Mouse (Mus musculus): ENCODE data around the gene Dnah17. TPM values are rescaled to one million over a fixed set of nuclear protein-coding genes. Genes with fewer than 3 reads are reported as not detected.

Dnah17 gene
- polyA plus RNA-seq, 1 experiment from 2014 or later = 0.09 TPM

DNA sequence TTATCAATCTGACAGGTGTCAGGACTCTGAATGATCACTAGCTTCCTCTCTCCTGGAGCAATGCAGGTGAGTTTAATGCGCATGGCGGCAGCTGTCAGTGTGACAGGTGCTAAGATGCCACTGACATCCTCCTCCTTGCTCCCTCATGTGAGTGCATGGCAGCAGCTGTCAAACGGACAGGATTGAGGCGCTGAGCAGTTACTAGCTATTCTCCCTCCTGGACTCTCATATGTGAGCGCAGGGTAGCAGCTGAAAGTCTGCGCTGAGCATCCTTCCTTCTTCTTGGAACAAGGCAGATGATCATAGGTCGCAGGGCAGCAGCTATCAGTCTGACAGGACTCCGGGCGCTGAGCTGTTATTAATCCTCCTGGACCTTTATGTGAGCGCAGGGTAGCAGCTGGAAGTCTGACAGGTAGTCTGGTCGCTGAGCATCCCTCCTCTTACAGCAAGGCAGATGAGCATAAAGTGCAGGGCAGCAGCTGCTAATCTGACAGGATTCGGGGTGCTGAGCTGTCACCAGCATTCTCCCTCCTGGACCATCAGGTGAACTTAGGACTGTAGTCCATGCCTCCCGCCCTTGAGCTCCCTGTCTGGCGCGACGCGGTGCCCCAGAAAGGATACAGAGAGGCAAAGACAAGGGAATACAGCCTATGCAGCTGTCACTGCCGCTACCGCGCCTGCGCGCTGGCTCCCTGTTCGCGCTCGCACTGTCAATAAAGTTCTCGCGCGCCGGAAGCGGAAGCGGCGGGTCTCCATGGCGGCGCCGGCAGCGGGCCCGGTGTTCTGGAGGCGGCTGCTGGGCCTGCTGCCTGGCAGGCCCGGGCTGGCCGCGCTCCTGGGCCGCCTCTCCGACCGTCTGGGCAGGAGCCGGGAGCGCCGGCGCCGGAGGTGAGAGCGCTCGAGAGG, 144.1 kb downstream of the Dnah17 start, which contains the start of gene Pgs1:
TSS of gene Pgs1 (plus strand) at position 167 of the 906 bp plus-strand sequence.
- Histone ChIP-seq H3K27me3 (ENCODE audit: control insufficient read depth, insufficient read depth, low read length) (no peaks in the 10 kb centered on the region; the same call in 1 of the 2 replicates), H3K4me2 (ENCODE audit: low read depth, low read length) (peak within 1 kb of the TSS; percentile 74), H3K4me1 (ENCODE audit: control insufficient read depth, insufficient read depth, low read length) (peaks cover 28% of the 10 kb centered on the region), H3K9ac (ENCODE audit: low read length) (peak within 1 kb of the TSS; percentile 88), H3K27ac (ENCODE audit: low read length) (peak within 1 kb of the TSS; percentile 52), H3K36me3 (ENCODE audit: control insufficient read depth, insufficient read depth) (no peaks in the 10 kb centered on the region), H3K9me3 (replicated peaks; ENCODE audit: control insufficient read depth, low read length) (no peaks in the 10 kb centered on the region), H3K4me3 (ENCODE audit: low read length) (peak within 1 kb of the TSS; percentile 87)
- WGBS = 7% methylated on average over 48 of the region's 51 CpGs
- ATAC-seq (replicated peaks; ENCODE audit: extremely low read depth, insufficient read depth, low FRiP score) = peak; percentile 90

DNA sequence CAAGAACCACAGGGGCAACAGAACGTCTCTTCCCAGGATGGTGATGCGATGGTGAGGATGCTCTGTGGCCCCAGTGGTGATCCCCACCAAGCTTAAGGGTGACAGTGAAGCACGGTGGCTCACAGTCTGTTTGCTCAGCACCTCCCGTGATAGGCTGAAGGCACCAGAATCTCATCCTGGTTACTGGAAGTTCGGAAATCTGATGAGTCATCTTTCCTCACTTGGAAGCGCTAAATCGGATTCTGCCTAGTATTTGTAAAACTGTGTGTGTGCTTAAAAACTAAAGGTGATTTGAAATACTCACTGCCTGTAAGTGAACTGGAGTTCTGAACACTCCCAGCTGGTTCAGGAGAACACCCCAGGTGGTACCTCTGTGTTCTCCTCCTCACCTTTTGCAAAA, 146.7 kb downstream of the Dnah17 start:
- 54% methylated on average over 7 of the region's 7 CpGs for WGBS
- ATAC-seq (replicated peaks; ENCODE audit: extremely low read depth, insufficient read depth, low FRiP score) = no peak

DNA sequence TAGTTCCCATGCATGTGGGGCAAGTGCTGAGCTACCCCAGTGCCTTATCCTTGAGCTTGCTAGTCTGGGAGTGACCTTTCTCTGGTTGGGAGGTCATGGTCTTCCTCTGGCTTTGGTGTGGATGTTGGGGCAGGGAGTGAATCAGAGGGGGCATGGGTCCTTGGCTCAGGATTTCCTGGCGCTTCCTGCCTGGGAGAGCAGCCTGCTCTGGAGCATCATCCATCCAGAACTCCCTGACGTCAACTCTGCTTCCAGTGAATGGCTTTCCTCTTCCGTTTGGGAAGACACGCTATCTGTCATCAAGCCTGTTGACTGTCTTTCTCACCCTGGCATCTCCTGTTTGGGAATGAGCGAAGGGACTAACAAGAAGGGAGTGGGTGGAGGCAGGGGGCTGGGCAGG, 148.0 kb downstream of the Dnah17 start:
- H3K4me2 ChIP-seq (ENCODE audit: low read depth, low read length) = no peak overlapping the region
- no peak overlapping the region for H3K27ac ChIP-seq (ENCODE audit: low read length)
- H3K27me3 ChIP-seq (ENCODE audit: control insufficient read depth, insufficient read depth, low read length) = no peaks in the 10 kb centered on the region; the same call in 1 of the 2 replicates
- no peaks in the 10 kb centered on the region for H3K9me3 ChIP-seq (replicated peaks; ENCODE audit: control insufficient read depth, low read length)
- ATAC-seq (replicated peaks; ENCODE audit: extremely low read depth, insufficient read depth, low FRiP score) = no peak
- peaks cover 6% of the 10 kb centered on the region for H3K4me1 ChIP-seq (ENCODE audit: control insufficient read depth, insufficient read depth, low read length)
- H3K36me3 ChIP-seq (ENCODE audit: control insufficient read depth, insufficient read depth) = no peaks in the 10 kb centered on the region
- WGBS = 42% methylated on average over 5 of the region's 5 CpGs
- no peak overlapping the region for H3K4me3 ChIP-seq (ENCODE audit: low read length)
- H3K9ac ChIP-seq (ENCODE audit: low read length) = no peak overlapping the region

More for the DNA sequence above, 146.7 kb downstream of the Dnah17 start:
- no peaks in the 10 kb centered on the region for H3K9me3 ChIP-seq (replicated peaks; ENCODE audit: control insufficient read depth, low read length)
- peaks cover 13% of the 10 kb centered on the region for H3K4me1 ChIP-seq (ENCODE audit: control insufficient read depth, insufficient read depth, low read length)
- no peak overlapping the region for H3K9ac ChIP-seq (ENCODE audit: low read length)
- no peak overlapping the region for H3K4me3 ChIP-seq (ENCODE audit: low read length)
- H3K27me3 ChIP-seq (ENCODE audit: control insufficient read depth, insufficient read depth, low read length) = no peaks in the 10 kb centered on the region; the same call in 1 of the 2 replicates
- no peaks in the 10 kb centered on the region for H3K36me3 ChIP-seq (ENCODE audit: control insufficient read depth, insufficient read depth)
- H3K4me2 ChIP-seq (ENCODE audit: low read depth, low read length) = no peak overlapping the region
- no peak overlapping the region for H3K27ac ChIP-seq (ENCODE audit: low read length)

DNA sequence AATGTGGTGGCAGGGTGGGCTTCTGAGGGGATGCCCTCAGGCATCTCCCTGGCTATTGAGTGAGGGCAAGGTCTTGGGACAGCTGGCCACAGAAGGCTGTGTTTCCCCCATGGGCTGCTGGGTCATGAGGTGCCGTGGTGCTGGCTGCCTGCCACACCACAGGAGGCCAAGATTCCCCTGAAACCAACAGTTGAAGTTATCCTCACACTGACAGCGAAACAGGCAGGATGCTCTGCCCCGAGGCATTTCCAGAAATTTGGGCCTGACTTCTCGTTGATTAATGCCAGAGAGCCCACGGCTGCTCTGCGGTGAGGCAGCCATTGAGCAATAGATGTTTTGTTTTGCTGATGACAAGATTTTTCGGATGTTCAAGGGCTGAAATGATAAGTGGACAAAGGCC, 151.0 kb downstream of the Dnah17 start:
- WGBS = 56% methylated on average over 7 of the region's 7 CpGs
- Histone ChIP-seq H3K4me2 (ENCODE audit: low read depth, low read length) (no peak overlapping the region), H3K9me3 (replicated peaks; ENCODE audit: control insufficient read depth, low read length) (no peaks in the 10 kb centered on the region), H3K4me3 (ENCODE audit: low read length) (no peak overlapping the region), H3K36me3 (ENCODE audit: control insufficient read depth, insufficient read depth) (no peaks in the 10 kb centered on the region), H3K4me1 (ENCODE audit: control insufficient read depth, insufficient read depth, low read length) (peaks cover 22% of the 10 kb centered on the region), H3K27ac (ENCODE audit: low read length) (no peak overlapping the region), H3K9ac (ENCODE audit: low read length) (no peak overlapping the region), H3K27me3 (ENCODE audit: control insufficient read depth, insufficient read depth, low read length) (no peaks in the 10 kb centered on the region)
- no peak for ATAC-seq (replicated peaks; ENCODE audit: extremely low read depth, insufficient read depth, low FRiP score)

DNA sequence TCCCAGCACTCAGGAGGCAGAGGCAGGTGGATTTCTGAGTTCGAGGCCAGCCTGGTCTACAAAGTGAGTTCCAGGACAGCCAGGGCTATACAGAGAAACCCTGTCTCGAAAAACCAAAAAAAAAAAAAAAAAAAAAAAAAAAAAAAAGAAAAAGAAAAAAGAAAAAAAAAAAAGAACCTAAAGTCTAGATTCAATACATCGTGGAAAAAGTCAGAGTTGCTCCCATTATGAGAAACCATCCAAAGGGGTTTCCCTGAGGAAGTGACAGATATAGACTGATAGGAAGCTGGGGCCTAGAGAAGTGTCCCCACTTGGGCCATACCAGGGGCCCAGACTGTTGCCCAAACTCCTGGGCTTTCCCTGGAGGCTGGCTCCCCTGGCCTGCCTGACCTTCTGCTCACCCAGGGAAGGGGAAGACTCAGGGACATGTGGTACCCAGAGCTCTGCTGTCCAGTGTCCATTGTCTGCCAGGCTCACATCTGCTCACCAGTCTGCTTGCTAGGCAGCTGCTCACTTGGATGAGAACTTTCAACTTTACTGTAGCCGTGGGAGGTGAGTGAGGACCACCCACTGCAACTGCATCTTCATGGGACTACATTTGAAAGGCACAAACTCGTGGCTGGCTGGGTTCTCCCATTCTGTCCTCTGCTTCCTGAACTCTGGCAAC, 152.6 kb downstream of the Dnah17 start:
- no peaks in the 10 kb centered on the region for H3K27me3 ChIP-seq (ENCODE audit: control insufficient read depth, insufficient read depth, low read length)
- no peak overlapping the region for H3K9ac ChIP-seq (ENCODE audit: low read length)
- H3K4me2 ChIP-seq (ENCODE audit: low read depth, low read length) = no peak overlapping the region
- WGBS = 65% methylated on average over 4 of the region's 5 CpGs
- H3K4me1 ChIP-seq (ENCODE audit: control insufficient read depth, insufficient read depth, low read length) = peaks cover 26% of the 10 kb centered on the region
- H3K36me3 ChIP-seq (ENCODE audit: control insufficient read depth, insufficient read depth) = no peaks in the 10 kb centered on the region
- H3K27ac ChIP-seq (ENCODE audit: low read length) = no peak overlapping the region
- no peaks in the 10 kb centered on the region for H3K9me3 ChIP-seq (replicated peaks; ENCODE audit: control insufficient read depth, low read length)
- no peak overlapping the region for H3K4me3 ChIP-seq (ENCODE audit: low read length)
- ATAC-seq (replicated peaks; ENCODE audit: extremely low read depth, insufficient read depth, low FRiP score) = no peak

DNA sequence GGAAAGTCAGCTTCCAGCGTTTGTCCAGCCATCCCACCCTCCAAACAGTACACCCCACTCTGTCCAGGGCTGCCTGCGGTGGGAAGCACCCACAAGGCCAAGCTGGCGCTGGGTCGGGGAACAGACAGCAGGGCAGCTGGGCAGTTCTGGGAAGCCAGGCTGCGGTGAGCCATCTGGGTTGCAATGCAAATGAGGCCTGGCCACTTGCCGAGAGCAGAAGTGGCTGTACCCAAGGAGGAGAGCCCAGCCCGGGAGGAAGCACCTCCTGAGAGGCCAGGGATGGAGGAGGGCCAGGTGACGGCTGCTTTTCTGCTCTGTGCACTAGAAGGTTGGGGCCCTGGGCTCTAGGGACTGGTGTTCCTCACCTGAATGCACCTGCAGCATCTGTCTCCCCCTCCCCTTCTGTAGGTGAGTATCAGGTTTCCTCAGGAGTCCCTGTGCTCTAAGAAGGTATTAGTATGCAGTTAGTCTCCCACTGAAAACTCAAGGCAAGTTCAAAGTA, 154.3 kb downstream of the Dnah17 start:
- no peak overlapping the region for H3K4me3 ChIP-seq (ENCODE audit: low read length)
- 25% methylated on average over 8 of the region's 8 CpGs for WGBS
- H3K27ac ChIP-seq (ENCODE audit: low read length) = no peak overlapping the region
- no peaks in the 10 kb centered on the region for H3K9me3 ChIP-seq (replicated peaks; ENCODE audit: control insufficient read depth, low read length)
- ATAC-seq (replicated peaks; ENCODE audit: extremely low read depth, insufficient read depth, low FRiP score) = 0 out of 2 replicates have a peak, but pooled peaks have one; percentile 14
- H3K9ac ChIP-seq (ENCODE audit: low read length) = no peak overlapping the region
- H3K4me1 ChIP-seq (ENCODE audit: control insufficient read depth, insufficient read depth, low read length) = peaks cover 26% of the 10 kb centered on the region
- H3K27me3 ChIP-seq (ENCODE audit: control insufficient read depth, insufficient read depth, low read length) = no peaks in the 10 kb centered on the region
- no peaks in the 10 kb centered on the region for H3K36me3 ChIP-seq (ENCODE audit: control insufficient read depth, insufficient read depth)
- H3K4me2 ChIP-seq (ENCODE audit: low read depth, low read length) = no peak overlapping the region

DNA sequence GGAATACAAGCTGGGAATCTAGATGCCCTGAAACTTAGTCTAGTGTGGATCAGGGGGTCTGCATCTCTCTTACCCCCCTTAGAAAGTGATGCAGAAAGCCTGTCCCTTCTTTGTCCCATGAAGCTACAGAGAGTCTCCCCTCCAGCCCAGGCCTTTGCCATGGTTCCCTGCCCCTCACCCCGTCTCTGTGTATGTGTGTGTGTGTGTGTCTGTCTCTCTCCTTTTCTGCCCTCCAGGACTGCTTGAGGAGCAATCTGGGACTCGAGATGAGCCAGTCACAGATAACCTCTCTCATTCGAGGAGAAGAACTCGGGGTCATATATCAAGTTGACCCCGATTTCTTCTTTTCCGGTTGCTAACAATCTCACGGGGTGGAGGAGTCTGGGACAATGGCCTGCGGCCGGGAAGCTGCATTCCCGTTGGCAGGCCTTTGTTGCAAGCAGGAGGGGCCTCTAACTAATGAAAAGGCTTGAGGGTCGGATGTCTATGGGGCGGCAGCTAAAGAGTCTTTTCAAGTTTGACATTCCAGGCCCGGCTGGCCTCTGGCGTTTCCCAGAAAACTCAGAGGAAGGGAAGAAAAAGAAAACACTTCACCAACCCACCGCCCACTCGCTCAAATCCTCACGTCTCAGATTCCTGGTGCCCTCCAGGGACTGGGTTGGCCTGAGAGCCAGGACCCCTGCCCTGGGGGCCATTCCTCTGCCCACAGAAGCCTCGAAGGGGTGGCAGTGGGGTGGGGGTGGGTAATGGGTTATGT, 155.0 kb downstream of the Dnah17 start:
- WGBS = 27% methylated on average over 18 of the region's 18 CpGs
- H3K4me1 ChIP-seq (ENCODE audit: control insufficient read depth, insufficient read depth, low read length) = peaks cover 26% of the 10 kb centered on the region
- no peaks in the 10 kb centered on the region for H3K27me3 ChIP-seq (ENCODE audit: control insufficient read depth, insufficient read depth, low read length)
- H3K9me3 ChIP-seq (replicated peaks; ENCODE audit: control insufficient read depth, low read length) = no peaks in the 10 kb centered on the region
- H3K27ac ChIP-seq (ENCODE audit: low read length) = no peak overlapping the region; the same call in 1 of the 2 replicates
- no peak overlapping the region for H3K4me3 ChIP-seq (ENCODE audit: low read length)
- H3K9ac ChIP-seq (ENCODE audit: low read length) = peak overlapping the region; percentile 15; the same call in 1 of the 2 replicates
- no peaks in the 10 kb centered on the region for H3K36me3 ChIP-seq (ENCODE audit: control insufficient read depth, insufficient read depth)
- H3K4me2 ChIP-seq (ENCODE audit: low read depth, low read length) = no peak overlapping the region
- no peak; the same call in 1 of the 2 replicates for ATAC-seq (replicated peaks; ENCODE audit: extremely low read depth, insufficient read depth, low FRiP score)

DNA sequence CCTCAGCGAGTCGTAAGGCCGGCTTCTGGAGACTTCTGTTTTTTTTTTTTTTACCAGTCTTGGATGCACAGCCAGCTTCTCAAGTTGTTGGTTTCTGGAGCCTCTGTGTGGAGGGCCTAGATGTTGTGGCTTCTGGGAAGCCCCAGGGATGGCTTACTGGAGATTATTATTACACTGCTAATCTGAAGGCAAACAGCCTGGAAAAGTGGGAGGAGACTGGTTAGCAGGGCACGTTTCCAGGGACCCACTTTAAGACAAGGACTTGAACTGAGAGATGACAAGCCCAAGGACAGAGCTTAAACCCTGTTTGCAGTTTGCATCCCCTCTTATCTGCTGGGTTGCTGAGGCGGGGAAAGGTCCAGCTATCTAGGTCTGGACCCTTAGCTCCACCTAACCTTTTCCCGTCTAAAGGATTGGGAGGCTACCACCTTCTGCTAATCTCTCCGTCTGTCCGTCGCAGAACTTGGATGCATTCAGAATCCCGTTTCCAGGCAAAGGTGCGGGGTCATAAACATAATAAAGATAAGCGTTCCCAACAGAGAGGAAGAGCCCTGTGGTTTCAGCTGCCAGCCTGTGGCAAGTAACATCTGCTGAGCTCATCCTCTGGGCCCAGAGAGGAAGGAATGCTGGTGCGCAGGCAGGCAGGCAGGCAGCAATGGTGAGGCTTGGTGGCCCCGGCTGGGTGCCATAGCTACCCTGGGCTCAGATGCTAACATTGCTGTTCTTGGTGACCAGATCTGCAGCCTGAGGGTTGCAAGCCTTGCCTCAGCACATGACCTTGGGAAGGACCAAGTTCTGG, 155.9 kb downstream of the Dnah17 start:
- Histone ChIP-seq H3K4me2 (ENCODE audit: low read depth, low read length) (no peak overlapping the region), H3K27me3 (ENCODE audit: control insufficient read depth, insufficient read depth, low read length) (no peaks in the 10 kb centered on the region), H3K4me3 (ENCODE audit: low read length) (no peak overlapping the region), H3K4me1 (ENCODE audit: control insufficient read depth, insufficient read depth, low read length) (peaks cover 31% of the 10 kb centered on the region), H3K9me3 (replicated peaks; ENCODE audit: control insufficient read depth, low read length) (no peaks in the 10 kb centered on the region), H3K36me3 (ENCODE audit: control insufficient read depth, insufficient read depth) (no peaks in the 10 kb centered on the region), H3K9ac (ENCODE audit: low read length) (no peak overlapping the region), H3K27ac (ENCODE audit: low read length) (peak overlapping the region; percentile 33)
- 24% methylated on average over 14 of the region's 14 CpGs for WGBS
- no peak for ATAC-seq (replicated peaks; ENCODE audit: extremely low read depth, insufficient read depth, low FRiP score)
